Mouse (Mus musculus) lung, postnatal 0 days (tissue): Measurements from ENCODE around the gene Tuba1c.

Source experiments
- CTCF ChIP-seq: IDR thresholded peaks from 2 replicates; pipeline ENCODE4 v1.5.1; 2016; ENCODE audit warnings: antibody characterized with exemption, mild to moderate bottlenecking
- EP300 ChIP-seq: IDR thresholded peaks from 2 replicates; pipeline ENCODE4 v1.6.1; 2016; ENCODE audit warnings: antibody characterized with exemption, mild to moderate bottlenecking, control low read depth

DNA sequence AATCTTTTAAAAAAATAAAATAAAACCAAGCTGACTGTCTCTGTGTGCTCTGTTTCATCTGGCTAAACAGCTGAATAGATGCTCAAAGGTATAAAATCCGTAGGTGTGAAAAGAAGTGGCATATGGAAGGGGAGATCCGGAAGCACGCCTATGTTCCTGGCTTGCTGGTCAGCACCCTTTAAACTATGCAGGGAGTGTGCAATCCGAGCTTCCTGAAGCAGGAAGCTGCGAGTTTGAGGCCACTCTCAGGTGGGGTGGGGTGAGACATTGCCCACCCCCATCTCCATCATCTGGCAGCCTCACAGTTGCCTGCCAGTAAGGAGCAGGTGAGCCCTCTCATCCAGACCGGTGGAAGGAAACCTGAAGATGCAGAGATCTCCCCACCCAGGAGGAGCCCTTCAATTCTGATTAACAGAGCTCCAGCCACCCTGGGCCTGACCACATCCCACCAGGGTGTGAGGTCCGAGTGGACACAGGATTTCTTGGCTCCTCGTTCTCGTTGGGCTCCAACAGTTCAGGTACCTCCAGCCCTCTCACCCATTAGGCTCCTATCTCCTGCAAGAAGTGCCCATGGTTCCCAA is 44.4 kb downstream of the Tuba1c start, which contains the start of gene Troap:
- TF ChIP-seq CTCF (no peak), EP300 (no peak)
